Mouse (Mus musculus) hindbrain, embryonic 11.5 days (tissue): Measurements from ENCODE around the gene Tlr8. TPM values are rescaled to one million over a fixed set of nuclear protein-coding genes. Genes with fewer than 3 reads are reported as not detected.

Experiments used
- ATAC-seq: fragments of 200-750 bp; cut with Nextera tagmentation; 2 replicates; pipeline ENCODE4 v1.8.0; 2017; ENCODE audit warnings: mild to moderate bottlenecking, moderate TSS enrichment, moderate library complexity; ENCODE audit not compliant: low FRiP score
- DNase-seq: peaks from one replicate; pipeline ENCODE4 v3.0.0-alpha.2; 2015; ENCODE audit warnings: low spot score
- H3K27ac ChIP-seq: fragments of 300-500 bp; sonication (generic); 2 replicates; pipeline ENCODE4 v1.5.1; 2014; ENCODE audit warnings: mild to moderate bottlenecking, low read depth, low read length
- H3K27me3 ChIP-seq: fragments of 300-500 bp; sonication (generic); 2 replicates; pipeline ENCODE4 v1.6.1; 2014; ENCODE audit warnings: mild to moderate bottlenecking, low read length, moderate library complexity, mixed read lengths; ENCODE audit not compliant: control insufficient read depth, insufficient read depth
- H3K36me3 ChIP-seq: fragments of 300-500 bp; sonication (generic); 2 replicates; pipeline ENCODE4 v1.6.1; 2014; ENCODE audit warnings: mild to moderate bottlenecking, low read length, moderate library complexity, mixed read lengths; ENCODE audit not compliant: control insufficient read depth, insufficient read depth
- H3K4me1 ChIP-seq: fragments of 300-500 bp; sonication (generic); replicated peaks from 2 replicates; pipeline ENCODE4 v1.6.1; 2014; ENCODE audit warnings: low read length, mixed read lengths; ENCODE audit not compliant: control insufficient read depth, insufficient read depth
- H3K4me2 ChIP-seq: fragments of 300-500 bp; sonication (generic); replicated peaks from 2 replicates; pipeline ENCODE4 v1.6.1; 2014; ENCODE audit warnings: mild to moderate bottlenecking, low read depth, low read length
- H3K4me3 ChIP-seq: fragments of 300-500 bp; sonication (generic); 2 replicates; pipeline ENCODE4 v1.5.1; 2014; ENCODE audit warnings: low read depth, low read length
- H3K9ac ChIP-seq: fragments of 300-500 bp; sonication (generic); 2 replicates; pipeline ENCODE4 v1.6.1; 2014; ENCODE audit warnings: low read depth, low read length
- H3K9me3 ChIP-seq: fragments of 300-500 bp; sonication (generic); 2 replicates; pipeline ENCODE4 v1.6.1; 2016; ENCODE audit warnings: low read length; ENCODE audit not compliant: control insufficient read depth
- WGBS: fragments of 180-500 bp; shearing (Covaris S2); extraction: QIAGEN DNeasy Blood & Tissue Kit; methylation state at CpG from one replicate; pipeline ENCODE4 v1.1.7; 2014; 5-methylcytosine and 5-hydroxymethylcytosine counted together
- polyA plus RNA-seq: library from polyadenylated mRNA; unstranded; fragments of >200 nt; fragmentation: Nextera tagmentation; extraction: Ambion mirVana; gene quantifications from 2 replicates; pipeline ENCODE4 v1.2.1, GENCODE M21; 2014

Gene Tlr8
- polyA plus RNA-seq, 1 experiment from 2014 or later: not detected

DNA sequence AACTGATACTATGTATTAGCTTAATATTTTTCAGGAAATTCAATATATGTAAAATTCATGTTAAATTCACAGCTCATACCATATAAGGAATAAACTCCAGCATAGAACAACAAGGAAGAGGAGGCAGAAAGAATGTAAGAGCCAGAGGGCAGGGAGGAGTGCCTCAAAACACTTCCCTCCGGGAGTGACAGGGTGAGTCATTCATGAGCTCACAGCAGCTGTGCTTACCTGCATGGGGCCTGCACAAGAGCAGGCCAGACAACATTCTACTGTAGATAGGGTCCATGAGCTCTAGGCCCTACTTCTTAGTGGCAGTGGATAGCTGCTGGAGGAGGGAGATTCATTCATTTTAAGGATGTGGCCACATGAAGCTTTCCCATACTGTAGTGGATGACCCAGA is 34.3 kb downstream of the Tlr8 start:
- H3K4me3 ChIP-seq: no peak overlapping the region
- no peaks in the 10 kb centered on the region for H3K9me3 ChIP-seq
- no peak for DNase-seq
- no peak for ATAC-seq
- no peak overlapping the region for H3K4me2 ChIP-seq
- H3K4me1 ChIP-seq: no peaks in the 10 kb centered on the region
- no peak overlapping the region for H3K9ac ChIP-seq
- H3K27ac ChIP-seq: no peak overlapping the region
- H3K36me3 ChIP-seq: no peaks in the 10 kb centered on the region
- peaks cover 2% of the 10 kb centered on the region; the same call in 1 of the 2 replicates for H3K27me3 ChIP-seq
- 77% methylated on average over 1 of the region's 1 CpGs for WGBS

DNA sequence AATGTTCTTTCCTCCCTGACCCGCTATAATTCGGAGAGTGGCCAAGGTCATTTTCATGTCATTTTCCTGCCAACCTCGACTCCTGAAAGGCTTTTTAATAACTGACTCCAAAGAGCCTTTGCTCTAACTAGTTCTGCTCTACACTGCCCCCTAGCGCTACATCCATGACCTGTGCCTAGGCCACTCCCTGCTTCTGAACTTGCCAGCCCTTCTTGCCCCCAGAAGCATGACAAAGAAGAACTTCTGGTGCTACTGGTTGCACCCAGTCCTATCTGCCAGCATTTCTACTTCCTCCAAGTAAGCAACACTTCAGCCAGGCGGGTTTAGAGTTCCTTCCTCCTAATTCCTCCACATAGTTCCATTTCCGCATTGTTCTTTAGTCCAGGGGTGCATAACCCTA is 34.9 kb downstream of the Tlr8 start:
- Histone ChIP-seq H3K4me1 (no peaks in the 10 kb centered on the region), H3K4me2 (no peak overlapping the region), H3K9ac (no peak overlapping the region), H3K9me3 (no peaks in the 10 kb centered on the region), H3K4me3 (no peak overlapping the region), H3K27ac (no peak overlapping the region), H3K36me3 (no peaks in the 10 kb centered on the region), H3K27me3 (peaks cover 2% of the 10 kb centered on the region; the same call in 1 of the 2 replicates)
- 40% methylated on average over 6 of the region's 6 CpGs for WGBS
- DNase-seq (peak; percentile 63), ATAC-seq (no peak)

DNA sequence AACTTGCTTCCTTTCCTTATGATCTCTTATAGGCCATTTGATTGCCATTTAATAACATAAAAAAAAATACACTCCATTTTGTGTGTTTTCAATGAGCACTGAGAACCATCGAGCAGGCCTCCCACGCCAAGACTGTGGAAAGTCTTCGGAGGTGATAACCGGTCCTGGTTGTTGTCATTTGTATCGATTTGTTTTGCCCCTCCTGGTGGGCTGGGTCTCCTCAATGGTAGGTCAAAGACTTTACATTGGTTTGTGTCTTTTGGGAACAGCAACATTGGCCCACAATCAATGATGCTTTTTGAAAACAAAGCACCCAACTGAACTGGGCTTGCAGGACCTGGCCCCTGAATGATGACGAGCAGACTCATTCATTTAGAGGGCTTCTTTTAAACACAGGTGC is 36.4 kb downstream of the Tlr8 start:
- Histone ChIP-seq H3K9me3 (no peaks in the 10 kb centered on the region), H3K27me3 (no peaks in the 10 kb centered on the region; the same call in 1 of the 2 replicates), H3K36me3 (no peaks in the 10 kb centered on the region), H3K4me3 (no peak overlapping the region), H3K9ac (no peak overlapping the region), H3K4me1 (no peaks in the 10 kb centered on the region), H3K27ac (no peak overlapping the region), H3K4me2 (no peak overlapping the region)
- no peak for ATAC-seq
- no peak for DNase-seq
- WGBS: 90% methylated on average over 6 of the region's 6 CpGs

DNA sequence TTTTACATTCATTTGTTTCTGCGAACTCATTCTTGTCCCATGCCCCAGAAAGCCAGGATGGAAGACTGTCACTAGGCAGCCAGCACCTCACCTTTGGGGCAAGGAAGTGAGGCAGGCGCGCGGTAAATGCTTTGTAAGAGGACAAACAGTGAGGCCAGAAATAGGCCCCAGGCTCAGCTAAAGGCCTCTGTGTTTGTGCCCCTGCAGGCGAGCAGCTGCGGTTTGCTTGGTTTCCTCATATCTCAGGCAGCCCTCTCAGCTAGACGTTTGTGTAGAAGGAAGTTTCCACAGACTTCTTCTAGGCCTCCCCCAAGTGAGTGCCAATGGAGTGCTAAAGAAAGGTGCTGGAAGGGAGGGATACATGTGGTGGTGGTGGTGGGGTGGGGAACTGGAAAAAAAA is 37.0 kb downstream of the Tlr8 start:
- Histone ChIP-seq H3K9ac (no peak overlapping the region), H3K4me3 (no peak overlapping the region), H3K9me3 (no peaks in the 10 kb centered on the region), H3K36me3 (no peaks in the 10 kb centered on the region), H3K27ac (no peak overlapping the region), H3K4me2 (no peak overlapping the region), H3K27me3 (no peaks in the 10 kb centered on the region), H3K4me1 (no peaks in the 10 kb centered on the region)
- 80% methylated on average over 7 of the region's 7 CpGs for WGBS
- DNase-seq: no peak
- no peak for ATAC-seq

DNA sequence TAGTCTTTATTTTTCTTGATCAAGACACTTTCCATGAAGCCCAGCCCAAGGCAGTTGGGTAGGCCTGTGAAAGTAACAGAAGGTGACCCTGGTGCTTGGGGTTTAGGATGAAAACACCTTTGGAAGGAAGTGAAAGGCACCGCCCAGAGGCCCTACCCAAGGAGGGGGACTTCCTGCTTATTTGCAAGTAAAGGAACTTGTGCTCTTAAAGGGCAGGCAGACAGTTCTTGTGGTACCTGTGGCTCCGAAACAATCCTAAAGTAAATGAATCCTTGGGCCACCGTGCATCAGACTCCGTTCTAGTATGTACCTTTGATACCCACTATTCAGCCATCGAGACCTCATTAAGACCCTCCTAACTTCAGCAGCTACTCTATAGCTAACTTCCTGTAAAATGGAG is 37.6 kb downstream of the Tlr8 start:
- 93% methylated on average over 5 of the region's 5 CpGs for WGBS
- Histone ChIP-seq H3K27me3 (no peaks in the 10 kb centered on the region), H3K36me3 (no peaks in the 10 kb centered on the region), H3K9me3 (no peaks in the 10 kb centered on the region), H3K27ac (no peak overlapping the region), H3K4me2 (no peak overlapping the region), H3K4me3 (no peak overlapping the region), H3K4me1 (no peaks in the 10 kb centered on the region), H3K9ac (no peak overlapping the region)
- ATAC-seq: no peak
- DNase-seq: no peak

DNA sequence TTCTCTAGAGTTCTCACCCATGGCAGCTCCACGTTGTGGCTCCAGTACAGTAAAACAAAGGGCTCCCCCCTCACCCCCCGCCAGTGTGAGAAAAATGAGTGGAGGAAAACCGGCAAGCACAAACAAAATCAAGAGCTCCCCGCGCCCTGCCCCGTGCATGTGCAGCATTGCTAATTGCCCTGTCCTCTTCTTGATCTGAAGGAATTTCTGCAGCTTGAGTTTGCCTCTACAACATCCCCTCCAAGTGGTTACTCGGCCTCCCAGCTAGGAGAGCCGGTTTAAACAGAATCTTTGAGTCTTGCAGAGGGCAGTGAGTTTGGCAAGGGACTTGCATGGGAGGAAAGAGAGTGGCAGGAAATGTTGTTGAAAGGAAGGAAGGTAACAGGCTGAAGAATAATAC is 51.4 kb downstream of the Tlr8 start:
- H3K27ac ChIP-seq: no peak overlapping the region
- H3K27me3 ChIP-seq: no peaks in the 10 kb centered on the region; the same call in 1 of the 2 replicates
- H3K9me3 ChIP-seq: no peaks in the 10 kb centered on the region
- no peak overlapping the region for H3K9ac ChIP-seq
- DNase-seq: peak; percentile 38
- no peak overlapping the region for H3K4me2 ChIP-seq
- no peak overlapping the region for H3K4me3 ChIP-seq
- 32% methylated on average over 8 of the region's 8 CpGs for WGBS
- H3K36me3 ChIP-seq: no peaks in the 10 kb centered on the region
- ATAC-seq: 0 out of 2 replicates have a peak, but pooled peaks have one; percentile 34
- peaks cover 2% of the 10 kb centered on the region; the same call in 1 of the 2 replicates for H3K4me1 ChIP-seq

DNA sequence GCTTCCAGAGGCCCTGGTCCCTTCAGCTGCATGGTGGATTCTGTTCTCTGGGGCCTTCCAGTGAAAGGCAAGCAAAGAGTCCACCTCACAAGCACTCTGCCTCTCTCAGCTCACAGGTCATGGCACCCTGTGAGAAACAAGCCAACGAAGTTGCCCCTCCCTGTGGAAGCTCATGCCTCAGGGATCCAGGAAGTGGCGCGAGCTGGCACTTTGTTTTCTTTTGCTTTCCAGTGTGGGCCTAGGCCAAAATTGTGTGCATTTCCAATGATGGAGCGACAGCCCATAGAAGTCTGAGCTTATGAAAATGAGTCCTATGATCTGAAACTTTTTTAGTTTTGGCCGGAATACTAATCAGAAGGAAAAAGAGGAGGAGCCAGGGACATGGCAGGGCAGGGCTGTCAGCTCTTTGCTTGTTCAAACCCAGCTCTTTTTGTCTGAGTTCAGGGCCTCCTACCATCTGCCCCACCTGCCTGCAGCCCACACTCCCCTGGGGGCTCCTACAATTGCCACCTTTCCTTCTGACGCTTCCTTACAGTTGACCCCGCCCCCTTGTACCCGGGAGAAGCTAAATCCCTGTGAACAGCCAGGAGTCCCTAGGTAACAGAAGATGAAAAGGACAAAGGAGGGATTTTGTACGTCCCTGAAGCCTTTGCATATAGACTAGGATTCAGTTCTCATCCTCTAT is 52.1 kb downstream of the Tlr8 start:
- Histone ChIP-seq H3K27me3 (no peaks in the 10 kb centered on the region; the same call in 1 of the 2 replicates), H3K4me2 (no peak overlapping the region), H3K4me1 (peaks cover 2% of the 10 kb centered on the region; the same call in 1 of the 2 replicates), H3K36me3 (no peaks in the 10 kb centered on the region), H3K4me3 (no peak overlapping the region), H3K9ac (no peak overlapping the region), H3K9me3 (no peaks in the 10 kb centered on the region), H3K27ac (no peak overlapping the region)
- 49% methylated on average over 9 of the region's 9 CpGs for WGBS
- ATAC-seq (no peak), DNase-seq (no peak)

DNA sequence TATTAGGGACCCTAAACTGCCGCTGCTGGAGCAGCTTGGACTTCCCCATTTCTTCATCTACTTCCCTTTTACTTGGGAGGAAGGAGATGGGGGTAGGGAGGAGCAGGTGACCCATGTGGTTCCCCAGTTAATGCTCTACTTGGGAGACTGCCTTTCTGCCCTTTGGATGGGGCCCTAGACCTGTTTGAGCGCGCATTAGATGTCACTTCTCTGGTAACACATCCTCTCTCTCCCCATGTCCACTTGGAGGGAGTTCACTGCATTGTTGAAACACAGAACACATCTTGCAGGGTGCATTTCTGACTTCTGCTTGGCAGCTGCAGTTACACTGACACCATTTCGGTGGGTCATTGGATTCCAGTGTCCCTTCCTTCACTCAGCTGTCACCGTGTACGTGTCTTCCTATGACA is 53.8 kb downstream of the Tlr8 start:
- WGBS: 45% methylated on average over 6 of the region's 6 CpGs
- peaks cover 2% of the 10 kb centered on the region; the same call in 1 of the 2 replicates for H3K4me1 ChIP-seq
- H3K27ac ChIP-seq: no peak overlapping the region
- no peaks in the 10 kb centered on the region for H3K36me3 ChIP-seq
- no peaks in the 10 kb centered on the region; the same call in 1 of the 2 replicates for H3K27me3 ChIP-seq
- peak overlapping the region; percentile 7; the same call in 1 of the 2 replicates for H3K4me2 ChIP-seq
- peak; percentile 12 for DNase-seq
- ATAC-seq: no peak
- no peak overlapping the region for H3K9ac ChIP-seq
- no peaks in the 10 kb centered on the region for H3K9me3 ChIP-seq
- H3K4me3 ChIP-seq: no peak overlapping the region

DNA sequence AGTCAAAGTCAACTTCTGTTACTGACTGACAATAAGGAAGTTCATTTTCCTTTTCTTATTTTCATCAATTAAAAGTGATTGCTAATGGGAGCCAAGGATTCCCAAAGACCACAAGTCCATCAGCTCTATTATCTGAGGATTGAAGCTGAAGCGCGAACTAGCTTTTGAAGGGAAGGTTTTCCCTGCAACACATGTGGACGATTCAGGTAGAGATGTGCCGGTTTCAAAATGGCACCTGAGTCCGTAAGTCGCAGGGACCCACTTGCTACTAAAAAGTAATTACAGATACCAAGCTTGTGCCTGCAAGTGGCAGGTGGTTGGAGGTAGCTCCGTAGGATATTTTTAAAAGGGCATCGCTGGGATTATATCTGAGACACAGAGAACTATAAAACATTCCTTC is 54.3 kb downstream of the Tlr8 start:
- no peak for ATAC-seq
- Histone ChIP-seq H3K36me3 (no peaks in the 10 kb centered on the region), H3K27me3 (no peaks in the 10 kb centered on the region; the same call in 1 of the 2 replicates), H3K9ac (peak overlapping the region; percentile 61; the same call in 1 of the 2 replicates), H3K9me3 (no peaks in the 10 kb centered on the region), H3K4me2 (peak overlapping the region; percentile 7; the same call in 1 of the 2 replicates), H3K27ac (no peak overlapping the region; the same call in 1 of the 2 replicates), H3K4me1 (peaks cover 2% of the 10 kb centered on the region; the same call in 1 of the 2 replicates), H3K4me3 (peak overlapping the region; percentile 52; the same call in 1 of the 2 replicates)
- DNase-seq: peak; percentile 14
- WGBS: 67% methylated on average over 8 of the region's 8 CpGs
